Mouse (Mus musculus): ENCODE measurements around the gene Prdm1. TPM values are rescaled to one million over a fixed set of nuclear protein-coding genes. Genes with fewer than 3 reads are reported as not detected.

Prdm1 gene
- polyA plus RNA-seq, 1 experiment = 1.7 TPM

DNA sequence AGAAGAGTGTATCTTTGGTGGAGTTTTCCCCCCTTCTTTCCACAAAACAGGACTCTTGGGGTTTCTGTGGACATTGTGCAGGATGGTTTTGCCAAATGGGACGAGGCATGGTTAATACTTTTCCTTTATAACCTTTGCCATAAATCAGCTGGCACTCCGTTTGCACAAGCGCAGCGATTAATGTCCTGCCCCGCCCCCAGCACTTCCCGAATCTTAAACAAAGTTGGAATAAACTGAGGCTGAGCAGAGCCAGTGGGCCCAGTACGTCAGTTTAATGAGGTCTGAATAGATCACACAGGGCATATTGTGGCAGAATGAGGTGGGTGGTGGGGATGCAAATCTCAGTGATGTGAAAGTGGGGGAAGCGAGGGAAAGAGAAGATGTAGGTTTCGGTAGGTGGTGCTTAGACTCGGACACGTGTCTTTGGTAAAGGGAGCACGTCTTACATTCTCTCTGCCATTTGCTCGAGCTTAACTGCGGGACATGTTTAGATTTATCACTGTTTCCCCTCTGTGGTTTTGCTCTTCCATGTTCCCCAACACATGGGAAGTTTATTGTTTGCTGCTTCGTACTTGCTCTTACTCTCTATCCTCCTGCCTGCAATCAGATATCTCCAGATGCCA is 28.3 kb downstream of the Prdm1 start:
- H3K4me3 ChIP-seq (ENCODE audit: control insufficient read depth, insufficient read depth, low read length) = no peak overlapping the region
- no peak for TF ChIP-seq CTCF (IDR thresholded peaks at IDR 0.05; ENCODE audit: borderline replicate concordance, control insufficient read depth, extremely low read depth, insufficient read depth, low read length, poor library complexity)
- TF ChIP-seq POLR2A (IDR thresholded peaks at IDR 0.05; ENCODE audit: control insufficient read depth, extremely low read depth, insufficient read depth, low read length, poor library complexity) = no peak
- no peak for DNase-seq
- no peak overlapping the region for H3K27ac ChIP-seq (ENCODE audit: control insufficient read depth, insufficient read depth, low read length)
- H3K27me3 ChIP-seq (ENCODE audit: control insufficient read depth, insufficient read depth, low read length) = no peaks in the 10 kb centered on the region
- H3K36me3 ChIP-seq (ENCODE audit: control insufficient read depth, insufficient read depth, low read length) = no peaks in the 10 kb centered on the region
- H3K4me1 ChIP-seq (replicated peaks; ENCODE audit: control insufficient read depth, insufficient read depth, low read length) = no peaks in the 10 kb centered on the region
- WGBS = 71% methylated on average over 15 of the region's 15 CpGs

- Histone ChIP-seq H3K4me1 (replicated peaks; ENCODE audit: control insufficient read depth, insufficient read depth, low read length) (no peaks in the 10 kb centered on the region), H3K27me3 (ENCODE audit: control insufficient read depth, insufficient read depth, low read length) (no peaks in the 10 kb centered on the region), H3K4me3 (ENCODE audit: control insufficient read depth, insufficient read depth, low read length) (no peak overlapping the region), H3K27ac (ENCODE audit: control insufficient read depth, insufficient read depth, low read length) (no peak overlapping the region), H3K36me3 (ENCODE audit: control insufficient read depth, insufficient read depth, low read length) (no peaks in the 10 kb centered on the region)
- WGBS = 88% methylated on average over 15 of the region's 15 CpGs
- DNase-seq = no peak
- TF ChIP-seq POLR2A (IDR thresholded peaks at IDR 0.05; ENCODE audit: control insufficient read depth, extremely low read depth, insufficient read depth, low read length, poor library complexity) = no peak
- TF ChIP-seq CTCF (IDR thresholded peaks at IDR 0.05; ENCODE audit: borderline replicate concordance, control insufficient read depth, extremely low read depth, insufficient read depth, low read length, poor library complexity) = no peak
These were observed 34.3 kb downstream of the Prdm1 start for GRCm38 (mm10) chr10:44493818-44494492.

DNA sequence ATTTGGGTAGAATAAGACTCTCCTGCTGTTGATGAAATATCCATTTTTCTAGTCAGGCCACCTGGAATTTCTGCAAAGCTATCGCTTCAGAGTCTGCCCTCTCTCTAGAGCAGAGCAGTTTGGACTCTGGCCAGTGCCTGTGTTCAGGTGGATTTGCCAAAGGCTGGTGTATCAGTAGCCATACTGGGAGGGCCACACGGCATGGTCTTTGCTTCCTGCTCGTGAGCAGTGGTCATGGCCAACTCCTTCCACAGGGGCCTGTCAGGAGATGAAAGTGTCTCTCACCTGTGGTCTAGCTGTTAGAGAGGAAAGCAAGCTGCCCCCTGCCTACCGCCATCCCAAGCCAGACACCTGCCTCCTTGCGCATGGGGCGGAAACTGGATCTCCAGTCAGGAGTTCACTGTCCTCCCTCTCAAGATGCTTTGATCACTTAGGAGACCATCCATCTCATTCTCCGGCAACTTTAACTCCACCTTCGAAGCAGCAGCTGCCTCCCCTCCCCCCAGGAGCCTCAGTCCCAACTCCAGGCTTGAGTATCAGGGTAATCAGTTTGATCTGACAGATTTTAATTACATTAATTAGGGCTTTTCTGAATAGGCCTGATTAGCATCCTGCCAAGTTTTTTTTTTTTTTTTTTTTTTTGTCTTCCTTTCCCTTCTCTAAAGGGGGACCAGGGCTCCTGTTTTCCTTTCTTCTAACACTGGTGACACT is 35.3 kb downstream of the Prdm1 start:
- Histone ChIP-seq H3K4me3 (ENCODE audit: control insufficient read depth, insufficient read depth, low read length) (no peak overlapping the region), H3K4me1 (replicated peaks; ENCODE audit: control insufficient read depth, insufficient read depth, low read length) (no peaks in the 10 kb centered on the region), H3K27ac (ENCODE audit: control insufficient read depth, insufficient read depth, low read length) (no peak overlapping the region), H3K36me3 (ENCODE audit: control insufficient read depth, insufficient read depth, low read length) (no peaks in the 10 kb centered on the region), H3K27me3 (ENCODE audit: control insufficient read depth, insufficient read depth, low read length) (no peaks in the 10 kb centered on the region)
- no peak for DNase-seq
- TF ChIP-seq CTCF (IDR thresholded peaks at IDR 0.05; ENCODE audit: borderline replicate concordance, control insufficient read depth, extremely low read depth, insufficient read depth, low read length, poor library complexity) (no peak), POLR2A (IDR thresholded peaks at IDR 0.05; ENCODE audit: control insufficient read depth, extremely low read depth, insufficient read depth, low read length, poor library complexity) (no peak)
- WGBS = 91% methylated on average over 8 of the region's 8 CpGs

- Histone ChIP-seq H3K4me1 (replicated peaks; ENCODE audit: control insufficient read depth, insufficient read depth, low read length) (no peaks in the 10 kb centered on the region), H3K27me3 (ENCODE audit: control insufficient read depth, insufficient read depth, low read length) (no peaks in the 10 kb centered on the region), H3K27ac (ENCODE audit: control insufficient read depth, insufficient read depth, low read length) (no peak overlapping the region), H3K4me3 (ENCODE audit: control insufficient read depth, insufficient read depth, low read length) (no peak overlapping the region), H3K36me3 (ENCODE audit: control insufficient read depth, insufficient read depth, low read length) (no peaks in the 10 kb centered on the region)
- no peak for TF ChIP-seq POLR2A (IDR thresholded peaks at IDR 0.05; ENCODE audit: control insufficient read depth, extremely low read depth, insufficient read depth, low read length, poor library complexity)
- TF ChIP-seq CTCF (IDR thresholded peaks at IDR 0.05; ENCODE audit: borderline replicate concordance, control insufficient read depth, extremely low read depth, insufficient read depth, low read length, poor library complexity) = no peak
- no peak for DNase-seq
- 93% methylated on average over 5 of the region's 5 CpGs for WGBS
These were observed 37.3 kb downstream of the Prdm1 start for GRCm38 (mm10) chr10:44490899-44491422.

GRCm38 (mm10) chr10:44487132-44487531 is 41.2 kb downstream of the Prdm1 start:
- Histone ChIP-seq H3K27me3 (ENCODE audit: control insufficient read depth, insufficient read depth, low read length) (no peaks in the 10 kb centered on the region), H3K36me3 (ENCODE audit: control insufficient read depth, insufficient read depth, low read length) (no peaks in the 10 kb centered on the region)

DNA sequence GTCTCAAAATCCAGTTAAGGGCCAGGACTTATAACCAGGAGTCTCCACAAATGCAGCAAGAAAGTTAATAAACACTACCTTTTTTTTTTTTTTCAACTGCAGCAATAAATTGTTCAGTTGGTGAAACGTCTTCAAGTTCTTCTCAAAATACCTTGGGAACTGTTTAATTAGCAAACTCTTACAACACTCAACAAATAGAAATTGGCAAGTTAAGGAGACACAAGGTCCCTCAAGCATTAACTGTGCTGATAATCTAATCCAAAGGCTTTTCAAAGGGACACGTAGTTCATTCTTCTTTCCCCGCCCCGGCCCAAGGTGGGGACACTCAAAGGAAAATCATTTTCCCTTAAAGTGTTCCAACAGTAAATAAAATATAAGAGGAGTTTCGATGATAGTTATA is 44.2 kb downstream of the Prdm1 start:
- DNase-seq = no peak
- TF ChIP-seq POLR2A (IDR thresholded peaks at IDR 0.05; ENCODE audit: control insufficient read depth, extremely low read depth, insufficient read depth, low read length, poor library complexity) (no peak), CTCF (IDR thresholded peaks at IDR 0.05; ENCODE audit: borderline replicate concordance, control insufficient read depth, extremely low read depth, insufficient read depth, low read length, poor library complexity) (no peak)
- Histone ChIP-seq H3K4me3 (ENCODE audit: control insufficient read depth, insufficient read depth, low read length) (no peak overlapping the region), H3K36me3 (ENCODE audit: control insufficient read depth, insufficient read depth, low read length) (no peaks in the 10 kb centered on the region), H3K27me3 (ENCODE audit: control insufficient read depth, insufficient read depth, low read length) (no peaks in the 10 kb centered on the region), H3K27ac (ENCODE audit: control insufficient read depth, insufficient read depth, low read length) (no peak overlapping the region), H3K4me1 (replicated peaks; ENCODE audit: control insufficient read depth, insufficient read depth, low read length) (peaks cover 3% of the 10 kb centered on the region; the same call in 1 of the 2 replicates)
- WGBS = 96% methylated on average over 5 of the region's 5 CpGs

More at GRCm38 (mm10) chr10:44487132-44487531, 41.2 kb downstream of the Prdm1 start:
- no peak for DNase-seq
- Histone ChIP-seq H3K27ac (ENCODE audit: control insufficient read depth, insufficient read depth, low read length) (no peak overlapping the region), H3K4me3 (ENCODE audit: control insufficient read depth, insufficient read depth, low read length) (no peak overlapping the region), H3K4me1 (replicated peaks; ENCODE audit: control insufficient read depth, insufficient read depth, low read length) (peaks cover 3% of the 10 kb centered on the region; the same call in 1 of the 2 replicates)
- no peak for TF ChIP-seq CTCF (IDR thresholded peaks at IDR 0.05; ENCODE audit: borderline replicate concordance, control insufficient read depth, extremely low read depth, insufficient read depth, low read length, poor library complexity)
- no peak for TF ChIP-seq POLR2A (IDR thresholded peaks at IDR 0.05; ENCODE audit: control insufficient read depth, extremely low read depth, insufficient read depth, low read length, poor library complexity)
- WGBS = 94% methylated on average over 10 of the region's 11 CpGs

All from thymus, adult 2 months (tissue).